In the genomic region with DNA sequence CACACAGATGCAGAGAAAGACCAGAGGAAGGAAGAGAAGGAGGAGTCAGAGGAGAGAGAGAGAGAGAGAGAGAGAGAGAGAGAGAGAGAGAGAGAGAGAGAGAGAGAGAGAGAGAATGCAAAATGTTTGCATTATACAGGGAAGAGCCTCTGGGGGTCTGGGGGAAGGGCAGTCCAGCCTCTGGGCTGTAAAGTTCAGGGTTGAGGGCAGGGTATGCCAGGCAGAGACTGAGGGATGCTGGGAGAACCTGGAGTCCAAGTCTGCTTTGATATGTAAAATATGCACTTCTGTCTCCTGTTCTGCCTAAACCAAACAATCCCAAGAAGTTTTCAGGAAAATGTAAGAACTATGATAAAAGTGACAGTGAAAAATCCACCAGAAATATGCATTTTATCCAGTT, we compare ENCODE assay signal across 33 mouse cellular contexts.
"Had no signal": no experiment of that assay in that cellular context is flagged by ENCODE, and none has a peak within 500 bp of the region (broad histone marks: within the 10 kb centered on the region; RNA-seq: fewer than 3 reads in every experiment).

No protein-coding gene starts in this region.

- ATAC-seq: hindbrain, embryonic 16.5 days; hindbrain, postnatal 0 days; inflammation-experienced regulatory T-cells, adult 6 months; intestine, embryonic 15.5 days; intestine, embryonic 16.5 days; intestine, postnatal 0 days had no signal

- H3K4me2 ChIP-seq: heart, embryonic 11.5 days; heart, embryonic 12.5 days; heart, embryonic 13.5 days; heart, embryonic 15.5 days; hindbrain, embryonic 12.5 days; hindbrain, embryonic 13.5 days; hindbrain, embryonic 15.5 days; intestine, embryonic 15.5 days; kidney, embryonic 15.5 days had no signal

- H3K4me1 ChIP-seq: heart, embryonic 12.5 days; heart, embryonic 13.5 days; heart, embryonic 15.5 days; hindbrain, embryonic 10.5 days; hindbrain, embryonic 12.5 days; hindbrain, embryonic 13.5 days; hindbrain, embryonic 15.5 days; intestine, embryonic 15.5 days; kidney, embryonic 15.5 days had no signal

- H3K27me3 ChIP-seq: hindbrain, embryonic 12.5 days; hindbrain, embryonic 15.5 days; intestine, embryonic 15.5 days; kidney, embryonic 15.5 days had no signal

- H3K9me3 ChIP-seq: heart, embryonic 12.5 days; heart, embryonic 13.5 days; heart, embryonic 15.5 days; hindbrain, embryonic 10.5 days; hindbrain, embryonic 12.5 days; hindbrain, embryonic 13.5 days; hindbrain, embryonic 15.5 days; intestine, embryonic 15.5 days had no signal

- H3K9ac ChIP-seq: heart, embryonic 12.5 days; heart, embryonic 13.5 days; heart, embryonic 15.5 days; hindbrain, embryonic 12.5 days; hindbrain, embryonic 13.5 days; hindbrain, embryonic 15.5 days; intestine, embryonic 15.5 days; kidney, embryonic 15.5 days had no signal

- DNase-seq: heart, postnatal 10 days; heart, postnatal 14 days; heart, postnatal 36 days; heart, postnatal 4 days; kidney, adult 11 months; kidney, adult 18-20 months; kidney, adult 2 months; kidney, adult 8-10 months; kidney, postnatal 10 days; kidney, postnatal 14 days; kidney, postnatal 25 days; kidney, postnatal 36 days; kidney, postnatal 4 days; layer of hippocampus, adult 9-11 months; layer of hippocampus, postnatal 36 days had no signal

- H3K4me3 ChIP-seq: heart, embryonic 12.5 days; heart, embryonic 13.5 days; heart, embryonic 15.5 days; hindbrain, embryonic 10.5 days; hindbrain, embryonic 12.5 days; hindbrain, embryonic 13.5 days; hindbrain, embryonic 15.5 days; intestine, embryonic 15.5 days; kidney, embryonic 15.5 days; layer of hippocampus, adult 2 months; left cerebral cortex, adult 2 months had no signal

- H3K27ac ChIP-seq: heart, embryonic 13.5 days; heart, embryonic 15.5 days; hindbrain, embryonic 10.5 days; hindbrain, embryonic 12.5 days; hindbrain, embryonic 13.5 days; hindbrain, embryonic 15.5 days; hindbrain, postnatal 0 days; intestine, embryonic 15.5 days; kidney, embryonic 15.5 days; kidney, postnatal 0 days; layer of hippocampus, adult 2 months; left cerebral cortex, adult 2 months had no signal

- H3K36me3 ChIP-seq: heart, embryonic 12.5 days; heart, embryonic 13.5 days; heart, embryonic 15.5 days; hindbrain, embryonic 10.5 days; hindbrain, embryonic 12.5 days; hindbrain, embryonic 13.5 days; hindbrain, embryonic 15.5 days; intestine, embryonic 15.5 days; kidney, embryonic 15.5 days had no signal
